Mouse (Mus musculus) heart, embryonic 12.5 days (tissue): ENCODE results near the gene Sag. TPM values are rescaled to one million over a fixed set of nuclear protein-coding genes. Genes with fewer than 3 reads are reported as not detected.
A peak's percentile ranks its signal among the peaks of the same experiment; 100 is the strongest.

Experiments used
- ATAC-seq: fragments of 200-750 bp; cut with Nextera tagmentation; 2 replicates; pipeline ENCODE4 v1.8.0; 2017; ENCODE audit warnings: moderate TSS enrichment, moderate library complexity; ENCODE audit not compliant: insufficient number of reproducible peaks, low FRiP score
- H3K27ac ChIP-seq: fragments of 300-500 bp; sonication (generic); 2 replicates; pipeline ENCODE4 v1.5.1; 2016; ENCODE audit warnings: mild to moderate bottlenecking, moderate library complexity; ENCODE audit not compliant: poor library complexity, severe bottlenecking
- H3K27me3 ChIP-seq: fragments of 300-500 bp; sonication (generic); replicated peaks from 2 replicates; pipeline ENCODE4 v1.6.1; 2016; ENCODE audit warnings: mild to moderate bottlenecking, moderate library complexity
- H3K36me3 ChIP-seq: fragments of 300-500 bp; sonication (generic); 2 replicates; pipeline ENCODE4 v1.6.1; 2016; ENCODE audit warnings: mild to moderate bottlenecking, moderate library complexity
- H3K4me1 ChIP-seq: fragments of 300-500 bp; sonication (generic); replicated peaks from 2 replicates; pipeline ENCODE4 v1.6.1; 2016; ENCODE audit warnings: mild to moderate bottlenecking
- H3K4me2 ChIP-seq: fragments of 300-500 bp; sonication (generic); 2 replicates; pipeline ENCODE4 v1.6.1; 2016; ENCODE audit warnings: mild to moderate bottlenecking, moderate library complexity
- H3K4me3 ChIP-seq: fragments of 300-500 bp; sonication (generic); 2 replicates; pipeline ENCODE4 v1.5.1; 2016; ENCODE audit warnings: mild to moderate bottlenecking
- H3K9ac ChIP-seq: fragments of 300-500 bp; sonication (generic); 2 replicates; pipeline ENCODE4 v1.6.1; 2016; ENCODE audit warnings: mild to moderate bottlenecking, moderate library complexity
- H3K9me3 ChIP-seq: fragments of 300-500 bp; sonication (generic); replicated peaks from 2 replicates; pipeline ENCODE4 v1.6.1; 2016; ENCODE audit warnings: mild to moderate bottlenecking, moderate library complexity
- WGBS: fragments of 180-500 bp; shearing (Covaris S2); methylation state at CpG from one replicate; pipeline ENCODE4 v1.1.7; 2016; 5-methylcytosine and 5-hydroxymethylcytosine counted together
- polyA plus RNA-seq: library from polyadenylated mRNA; unstranded; fragments of >200 nt; fragmentation: Nextera tagmentation; extraction: Ambion mirVana; gene quantifications from 2 replicates; pipeline ENCODE4 v1.2.1, GENCODE M21; 2016

Gene Sag
- polyA plus RNA-seq, 1 experiment from 2014 or later, result 0.70 TPM

DNA sequence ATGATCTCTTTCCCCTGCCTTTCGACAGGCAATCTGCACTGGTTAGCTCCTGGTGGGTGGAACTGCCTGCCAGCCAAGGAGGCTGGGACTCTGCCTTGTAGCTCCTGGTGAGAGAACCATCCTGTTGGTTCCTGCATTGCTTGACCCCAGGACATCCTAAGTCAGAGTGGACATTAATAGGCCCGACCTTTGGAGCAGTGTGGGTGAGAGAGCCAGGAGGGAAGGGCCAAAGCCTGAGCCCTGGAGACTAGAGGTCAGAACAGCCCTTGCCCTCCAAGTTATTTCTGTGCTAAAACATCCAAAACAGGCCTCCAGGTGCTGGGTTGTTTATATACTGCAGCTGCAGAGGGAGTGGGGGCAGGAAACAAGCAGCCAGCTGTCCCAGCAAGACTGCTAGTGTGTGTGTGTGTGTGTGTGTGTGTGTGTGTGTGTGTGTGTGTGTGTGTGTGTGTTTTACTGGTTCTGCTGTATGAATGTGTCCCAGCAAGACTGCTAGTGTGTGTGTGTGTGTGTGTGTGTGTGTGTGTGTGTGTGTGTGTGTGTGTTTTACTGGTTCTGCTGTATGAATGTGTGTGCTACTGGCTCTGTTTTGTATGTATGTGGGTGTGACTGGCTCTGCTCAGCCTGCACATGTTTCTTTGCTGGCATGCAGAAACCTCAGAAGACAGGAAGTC lies 43.5 kb downstream of the Sag start:
- Histone ChIP-seq H3K4me1 (peaks cover 20% of the 10 kb centered on the region), H3K27me3 (no peaks in the 10 kb centered on the region), H3K27ac (no peak overlapping the region), H3K9me3 (no peaks in the 10 kb centered on the region), H3K36me3 (no peaks in the 10 kb centered on the region), H3K9ac (no peak overlapping the region), H3K4me3 (no peak overlapping the region), H3K4me2 (no peak overlapping the region)
- 25% methylated on average over 2 of the region's 2 CpGs for WGBS
- ATAC-seq, result no peak

DNA sequence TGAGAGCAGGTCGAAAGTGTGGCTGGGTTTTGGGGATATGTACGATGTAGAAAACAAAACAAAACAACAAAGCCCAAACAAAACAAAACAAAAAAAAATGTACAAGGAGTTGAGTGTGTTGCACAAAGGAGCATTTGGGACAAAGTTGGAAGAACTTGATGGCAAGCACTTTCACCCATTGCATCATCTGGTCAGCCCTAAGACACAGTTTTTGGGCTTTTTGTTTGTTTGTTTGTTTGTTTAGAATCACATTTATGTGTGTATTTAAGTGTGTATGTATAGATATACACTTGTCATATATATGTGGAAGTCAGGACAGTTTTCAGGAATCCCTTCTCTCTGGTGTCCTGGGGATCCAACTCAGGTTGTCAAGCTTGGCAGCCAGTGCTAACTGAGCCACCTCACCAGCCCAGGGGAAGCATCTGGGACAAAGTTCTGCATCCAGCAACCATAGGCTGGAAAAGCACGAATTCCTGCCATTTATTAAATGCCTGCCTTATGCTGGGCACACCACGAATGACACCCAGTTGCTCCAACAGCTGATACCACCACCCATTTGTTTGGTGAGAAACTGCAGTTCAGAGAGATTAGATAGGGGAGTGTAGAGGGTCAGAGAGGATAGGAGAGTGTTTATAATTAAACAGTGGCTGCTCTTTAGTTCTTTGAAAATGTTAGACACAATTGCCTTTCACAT lies 44.1 kb downstream of the Sag start:
- 23% methylated on average over 4 of the region's 4 CpGs for WGBS
- Histone ChIP-seq H3K4me3 (no peak overlapping the region), H3K9me3 (no peaks in the 10 kb centered on the region), H3K27me3 (no peaks in the 10 kb centered on the region), H3K27ac (no peak overlapping the region), H3K36me3 (no peaks in the 10 kb centered on the region), H3K4me2 (no peak overlapping the region), H3K9ac (no peak overlapping the region), H3K4me1 (peaks cover 24% of the 10 kb centered on the region)
- no peak for ATAC-seq

DNA sequence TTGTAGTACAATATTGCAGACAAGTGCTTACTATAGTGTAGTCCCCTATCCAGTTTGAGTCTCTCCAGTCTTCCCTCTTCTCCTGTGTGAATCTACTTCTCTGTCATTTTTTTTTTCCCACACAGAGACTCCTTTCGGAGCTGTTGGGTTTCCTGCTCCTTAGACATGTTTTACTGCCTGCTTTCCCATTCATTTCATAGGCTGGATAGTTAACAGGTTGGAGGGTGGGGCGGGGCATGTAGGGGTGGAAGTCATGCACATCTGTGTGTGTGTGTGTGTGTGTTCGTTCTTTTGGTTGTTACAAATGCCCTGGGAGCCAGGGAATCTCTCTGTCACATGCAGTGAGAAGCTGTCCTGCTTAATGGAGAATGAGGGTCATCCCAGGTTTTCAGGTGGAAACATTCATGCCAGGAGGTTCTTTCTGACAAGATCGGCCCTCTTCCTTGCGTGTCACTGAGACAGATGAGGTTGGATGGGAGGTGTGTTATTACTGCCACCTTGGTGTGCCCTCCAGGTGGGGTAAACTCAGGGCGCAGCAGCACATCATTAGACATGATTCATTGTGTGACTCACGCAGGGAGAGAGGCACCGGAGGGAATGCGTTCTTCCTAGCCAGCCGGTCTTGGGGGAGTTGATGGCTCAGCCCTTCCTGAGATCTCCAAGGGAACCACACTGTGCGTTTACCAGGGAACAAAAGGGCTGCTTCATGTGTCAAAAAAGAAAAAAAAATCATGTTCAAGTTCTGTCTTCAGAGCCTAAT lies 44.9 kb downstream of the Sag start:
- Histone ChIP-seq H3K27me3 (no peaks in the 10 kb centered on the region), H3K9ac (no peak overlapping the region), H3K27ac (no peak overlapping the region), H3K36me3 (no peaks in the 10 kb centered on the region), H3K4me3 (no peak overlapping the region), H3K4me1 (peaks cover 27% of the 10 kb centered on the region), H3K9me3 (no peaks in the 10 kb centered on the region), H3K4me2 (no peak overlapping the region)
- no peak for ATAC-seq
- 54% methylated on average over 11 of the region's 11 CpGs for WGBS

DNA sequence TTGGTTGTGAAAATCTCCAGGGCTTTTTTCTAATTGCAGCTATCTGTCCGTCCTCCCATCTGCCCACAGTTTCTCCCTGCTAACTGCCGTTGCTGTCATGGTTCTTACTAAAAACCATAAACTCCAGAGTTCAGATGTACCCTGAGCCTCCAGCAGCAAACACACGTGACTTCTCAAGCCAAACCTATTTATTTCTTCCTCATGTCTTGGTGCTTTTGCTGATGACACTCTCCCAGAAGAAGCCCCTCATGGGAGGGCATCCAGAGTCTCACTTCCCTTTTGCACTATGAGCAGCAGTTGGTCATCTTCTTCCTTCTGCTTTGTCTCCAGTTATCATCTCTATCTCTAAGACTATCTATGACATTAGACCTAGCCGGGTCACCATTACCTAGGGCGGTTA lies 45.8 kb downstream of the Sag start:
- 63% methylated on average over 5 of the region's 5 CpGs for WGBS
- no peak overlapping the region for H3K4me3 ChIP-seq
- H3K4me1 ChIP-seq, result peaks cover 31% of the 10 kb centered on the region

DNA sequence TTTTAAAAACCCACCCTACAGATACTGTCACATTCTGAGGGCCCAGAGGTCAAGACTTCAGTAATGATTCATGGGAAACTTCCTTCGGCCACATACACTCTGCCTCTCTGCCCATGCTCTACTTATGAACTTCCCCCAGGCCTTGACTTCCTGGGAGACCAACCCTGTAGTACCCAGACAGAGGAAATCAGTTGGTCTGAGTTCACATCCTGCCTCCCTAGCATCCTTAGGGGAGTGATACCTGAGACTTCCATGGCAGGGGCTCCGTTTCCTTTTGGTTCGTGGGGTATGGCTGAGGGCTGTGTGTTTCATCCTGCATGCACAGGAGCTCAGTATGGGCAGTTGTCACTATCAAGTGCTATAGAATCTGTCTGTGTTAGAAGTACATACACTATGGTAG lies 47.9 kb downstream of the Sag start:
- Histone ChIP-seq H3K9ac (no peak overlapping the region), H3K4me2 (no peak overlapping the region), H3K9me3 (no peaks in the 10 kb centered on the region), H3K27ac (no peak overlapping the region), H3K27me3 (no peaks in the 10 kb centered on the region), H3K4me3 (no peak overlapping the region), H3K4me1 (peaks cover 45% of the 10 kb centered on the region), H3K36me3 (no peaks in the 10 kb centered on the region)
- no peak for ATAC-seq
- 80% methylated on average over 3 of the region's 3 CpGs for WGBS

More for the DNA sequence above, 45.8 kb downstream of the Sag start:
- no peak overlapping the region for H3K27ac ChIP-seq
- no peak overlapping the region for H3K9ac ChIP-seq
- H3K9me3 ChIP-seq, result no peaks in the 10 kb centered on the region
- no peak for ATAC-seq
- H3K4me2 ChIP-seq, result no peak overlapping the region
- H3K36me3 ChIP-seq, result no peaks in the 10 kb centered on the region
- H3K27me3 ChIP-seq, result no peaks in the 10 kb centered on the region

DNA sequence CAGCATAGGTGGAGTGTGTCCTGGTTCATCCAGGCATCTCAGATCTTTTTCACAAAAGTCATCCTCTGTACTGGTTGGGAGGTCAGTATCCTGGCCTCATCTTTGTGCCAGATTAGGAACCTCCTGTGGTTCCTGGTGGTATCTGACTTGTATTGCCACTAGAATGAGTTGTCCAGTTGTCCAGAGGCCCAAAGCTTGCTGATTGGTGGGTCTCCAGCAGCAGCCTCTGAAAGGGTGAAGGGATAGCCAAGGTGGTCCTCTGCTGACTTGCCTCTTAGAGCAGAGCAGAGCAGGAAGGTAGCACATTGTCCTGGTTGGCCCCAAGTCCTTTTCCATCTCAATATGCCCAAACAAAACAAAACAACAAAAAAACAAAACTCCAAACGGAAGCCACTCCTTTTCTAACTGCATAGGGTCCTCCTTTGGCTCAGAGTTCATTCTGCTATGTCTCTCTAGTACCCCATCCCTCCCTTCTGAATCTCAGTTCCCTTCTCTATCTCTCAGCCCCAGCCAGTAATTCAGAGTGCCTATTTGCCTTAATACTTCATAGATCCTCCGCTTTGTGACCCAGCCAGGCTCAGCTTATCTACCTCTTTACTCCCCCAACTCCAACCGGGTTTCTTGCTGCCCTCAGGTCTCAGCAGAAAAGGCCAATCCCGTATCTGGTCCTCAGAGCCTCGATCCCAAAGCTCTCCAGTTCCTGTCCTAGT lies 48.8 kb downstream of the Sag start:
- H3K4me3 ChIP-seq, result no peak overlapping the region; the same call in 1 of the 2 replicates
- no peaks in the 10 kb centered on the region for H3K36me3 ChIP-seq
- peak overlapping the region; percentile 93 for H3K4me2 ChIP-seq
- WGBS, result 46% methylated on average over 5 of the region's 5 CpGs
- no peaks in the 10 kb centered on the region for H3K27me3 ChIP-seq
- H3K4me1 ChIP-seq, result peaks cover 45% of the 10 kb centered on the region
- no peak for ATAC-seq
- no peak overlapping the region; the same call in 1 of the 2 replicates for H3K9ac ChIP-seq
- no peak overlapping the region for H3K27ac ChIP-seq
- H3K9me3 ChIP-seq, result no peaks in the 10 kb centered on the region

DNA sequence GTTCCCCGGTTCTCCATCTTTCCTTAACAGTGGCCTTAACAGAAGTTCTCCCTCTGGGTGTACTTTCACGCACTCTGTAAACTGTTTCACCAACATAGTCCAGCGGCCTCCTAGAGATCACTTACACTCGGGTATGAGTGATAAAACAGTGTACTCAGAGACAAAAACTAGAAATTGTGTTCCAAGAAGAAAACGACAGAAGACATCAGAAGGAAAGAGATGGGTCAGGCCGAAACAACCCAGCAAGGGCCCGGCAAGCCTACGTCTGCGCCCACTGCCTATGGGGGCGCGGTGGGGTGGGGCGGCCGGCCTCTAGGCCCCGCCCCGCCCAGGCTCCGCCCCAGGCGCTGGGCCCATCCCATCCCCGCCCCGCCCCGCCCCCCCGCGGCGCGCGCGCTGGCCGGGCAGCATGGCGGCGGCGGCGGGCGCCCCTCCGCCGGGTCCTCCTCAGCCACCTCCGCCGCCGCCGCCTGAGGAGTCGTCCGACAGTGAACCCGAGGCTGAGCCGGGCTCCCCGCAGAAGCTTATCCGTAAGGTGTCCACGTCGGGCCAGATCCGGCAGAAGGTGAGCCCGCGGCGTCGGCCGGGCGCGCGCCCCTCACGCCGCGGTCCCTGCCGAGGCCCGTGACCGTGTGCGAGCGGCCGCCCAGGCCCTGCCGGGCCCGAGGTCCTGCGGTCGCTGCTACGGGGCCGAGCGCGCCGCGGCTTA lies 49.6 kb downstream of the Sag start, which contains the start of gene Dgkd:
Dgkd (plus strand) TSS at position 396 of the 709 bp plus-strand sequence.
- Histone ChIP-seq H3K36me3 (no peaks in the 10 kb centered on the region), H3K4me1 (peaks cover 41% of the 10 kb centered on the region), H3K4me2 (peak within 1 kb of the TSS; percentile 93), H3K4me3 (peak within 1 kb of the TSS; percentile 100), H3K9ac (peak within 1 kb of the TSS; percentile 97), H3K27me3 (no peaks in the 10 kb centered on the region), H3K27ac (peak within 1 kb of the TSS; percentile 40; the same call in 1 of the 2 replicates), H3K9me3 (no peaks in the 10 kb centered on the region)
- ATAC-seq, result peak; percentile 97
- WGBS, result 1% methylated on average over 70 of the region's 74 CpGs

DNA sequence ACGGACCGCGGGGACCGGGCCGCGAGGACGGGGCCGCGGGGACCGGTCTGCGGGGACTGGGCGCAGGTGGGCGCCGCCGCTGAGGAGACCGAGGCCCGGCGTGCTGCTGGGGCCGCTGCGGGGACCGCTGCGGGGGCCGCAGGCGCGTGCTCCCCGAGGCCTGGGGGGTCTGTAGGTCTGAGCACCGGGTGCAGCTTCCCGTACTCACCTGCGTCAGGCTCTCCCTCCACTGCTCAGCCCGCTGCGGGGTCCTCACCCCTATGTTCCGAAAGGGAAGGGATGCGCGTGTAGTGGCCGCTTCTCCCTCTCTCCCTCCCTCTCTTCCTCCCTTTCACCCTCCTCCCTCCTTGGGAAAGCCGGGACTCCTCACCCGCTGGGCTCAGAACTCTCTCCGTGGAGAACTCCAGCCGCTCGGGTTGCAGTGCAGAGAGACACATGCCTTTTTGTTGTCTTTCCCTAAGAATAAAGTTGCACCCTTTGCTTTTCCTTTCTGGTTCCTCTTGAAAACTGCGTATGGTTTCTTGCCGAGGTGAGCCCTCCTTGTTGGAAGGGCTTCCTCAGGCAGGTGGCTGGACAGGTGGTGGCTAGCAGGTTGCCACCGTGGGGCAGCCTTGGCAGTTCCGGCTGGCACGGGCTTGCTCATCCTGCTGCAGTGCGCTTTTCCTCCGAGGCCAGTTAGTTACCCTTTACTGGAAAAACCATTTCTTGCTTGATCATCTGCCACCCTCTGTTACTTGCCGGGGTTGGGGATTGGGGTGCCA lies 50.3 kb downstream of the Sag start:
- Histone ChIP-seq H3K27ac (peak overlapping the region; percentile 40; the same call in 1 of the 2 replicates), H3K27me3 (no peaks in the 10 kb centered on the region), H3K4me1 (peaks cover 39% of the 10 kb centered on the region), H3K9me3 (no peaks in the 10 kb centered on the region), H3K36me3 (no peaks in the 10 kb centered on the region), H3K9ac (peak overlapping the region; percentile 97), H3K4me3 (peak overlapping the region; percentile 100), H3K4me2 (peak overlapping the region; percentile 93)
- no peak; the same call in 1 of the 2 replicates for ATAC-seq
- under 1% methylated on average over 42 of the region's 48 CpGs for WGBS

DNA sequence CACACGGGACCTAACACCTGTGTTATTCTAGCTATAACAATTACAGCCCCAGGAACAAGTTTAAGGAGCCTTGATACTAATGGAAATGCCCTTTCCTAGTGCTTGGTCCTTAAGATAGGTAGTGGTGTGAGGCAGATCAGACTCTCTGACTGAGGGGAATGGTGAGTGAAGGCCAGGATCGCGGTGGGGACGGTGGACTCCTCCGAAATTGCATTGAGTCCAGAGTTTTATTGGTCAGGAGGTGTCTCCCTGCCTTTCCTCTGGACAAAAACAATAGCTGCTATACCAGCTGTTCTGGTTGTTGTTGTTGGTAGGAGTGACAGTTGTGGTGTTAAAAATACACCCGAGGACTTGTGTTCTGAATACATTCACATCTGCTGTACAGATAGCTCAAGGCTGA lies 50.9 kb downstream of the Sag start:
- Histone ChIP-seq H3K27ac (no peak overlapping the region), H3K27me3 (no peaks in the 10 kb centered on the region), H3K4me2 (peak overlapping the region; percentile 93), H3K9me3 (no peaks in the 10 kb centered on the region), H3K36me3 (no peaks in the 10 kb centered on the region), H3K9ac (peak overlapping the region; percentile 97), H3K4me1 (peaks cover 43% of the 10 kb centered on the region), H3K4me3 (peak overlapping the region; percentile 100)
- 31% methylated on average over 6 of the region's 6 CpGs for WGBS
- ATAC-seq, result no peak

DNA sequence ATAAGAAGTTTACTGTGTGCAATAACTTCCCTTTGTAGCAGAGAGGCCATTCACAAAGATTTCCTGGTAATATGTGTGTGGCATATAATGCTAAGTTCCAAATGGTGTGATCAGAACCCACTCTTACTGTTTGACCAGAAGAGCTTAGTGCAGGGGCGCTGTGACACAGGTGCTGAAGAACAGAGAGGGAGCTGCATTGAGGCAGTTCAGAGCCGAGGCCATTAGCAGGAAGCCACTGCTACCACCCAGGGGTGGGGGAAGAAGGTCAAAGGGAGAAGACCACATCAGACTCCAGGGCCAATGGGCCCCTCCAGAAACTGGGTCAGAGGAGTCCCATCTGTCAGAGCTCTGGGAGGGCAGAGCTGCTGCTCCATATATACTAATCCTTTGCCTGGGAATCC lies 51.4 kb downstream of the Sag start:
- no peak for ATAC-seq
- peaks cover 43% of the 10 kb centered on the region for H3K4me1 ChIP-seq
- no peaks in the 10 kb centered on the region for H3K36me3 ChIP-seq
- no peak overlapping the region for H3K27ac ChIP-seq
- peak overlapping the region; percentile 97; the same call in 1 of the 2 replicates for H3K9ac ChIP-seq
- H3K4me3 ChIP-seq, result 0 out of 2 replicates have a peak overlapping the region, but pooled peaks have one; percentile 100
- H3K9me3 ChIP-seq, result no peaks in the 10 kb centered on the region
- H3K27me3 ChIP-seq, result no peaks in the 10 kb centered on the region
- peak overlapping the region; percentile 93 for H3K4me2 ChIP-seq
- WGBS, result 32% methylated on average over 2 of the region's 2 CpGs
